Mouse (Mus musculus) heart, embryonic 13.5 days (tissue): ENCODE data around the gene Kctd2. TPM values are rescaled to one million over a fixed set of nuclear protein-coding genes. Genes with fewer than 3 reads are reported as not detected.
"Not testable (repeated sequence)": the region's sequence is repeated elsewhere in the genome, so short reads cannot be mapped to it uniquely, and the experiment has no call there.

Experiments used
- ATAC-seq: fragments of 200-750 bp; cut with Nextera tagmentation; 2 replicates; pipeline ENCODE4 v1.8.0; 2017; ENCODE audit warnings: moderate TSS enrichment; ENCODE audit not compliant: insufficient number of reproducible peaks, low FRiP score, low TSS enrichment; ENCODE audit errors: extremely low read depth
- H3K27ac ChIP-seq: fragments of 300-500 bp; sonication (generic); replicated peaks from 2 replicates; pipeline ENCODE4 v1.5.1; 2015; ENCODE audit warnings: moderate library complexity, mild to moderate bottlenecking, inconsistent platforms
- H3K27me3 ChIP-seq: fragments of 300-500 bp; sonication (generic); replicated peaks from 2 replicates; pipeline ENCODE4 v1.6.1; 2015; ENCODE audit warnings: mild to moderate bottlenecking, inconsistent platforms
- H3K36me3 ChIP-seq: fragments of 300-500 bp; sonication (generic); 2 replicates; pipeline ENCODE4 v1.6.1; 2015; ENCODE audit warnings: mild to moderate bottlenecking, inconsistent platforms
- H3K4me1 ChIP-seq: fragments of 300-500 bp; sonication (generic); 2 replicates; pipeline ENCODE4 v1.6.1; 2015; ENCODE audit warnings: inconsistent platforms
- H3K4me2 ChIP-seq: fragments of 300-500 bp; sonication (generic); 2 replicates; pipeline ENCODE4 v1.6.1; 2015; ENCODE audit warnings: inconsistent platforms, mild to moderate bottlenecking, moderate library complexity
- H3K4me3 ChIP-seq: fragments of 300-500 bp; sonication (generic); 2 replicates; pipeline ENCODE4 v1.5.1; 2015; ENCODE audit warnings: moderate library complexity, mild to moderate bottlenecking, inconsistent platforms
- H3K9ac ChIP-seq: fragments of 300-500 bp; sonication (generic); 2 replicates; pipeline ENCODE4 v1.6.1; 2015; ENCODE audit warnings: inconsistent platforms, mild to moderate bottlenecking, moderate library complexity
- H3K9me3 ChIP-seq: fragments of 300-500 bp; sonication (generic); 2 replicates; pipeline ENCODE4 v1.6.1; 2016; ENCODE audit warnings: inconsistent platforms
- WGBS: fragments of 180-500 bp; shearing (Covaris S2); methylation state at CpG from one replicate; pipeline ENCODE4 v1.1.7; 2015; ENCODE audit warnings: mixed read lengths; 5-methylcytosine and 5-hydroxymethylcytosine counted together
- polyA plus RNA-seq: library from polyadenylated mRNA; unstranded; fragments of >200 nt; fragmentation: Nextera tagmentation; extraction: Ambion mirVana; gene quantifications from 2 replicates; pipeline ENCODE4 v1.2.1, GENCODE M21; 2015

Gene Kctd2
- polyA plus RNA-seq, 1 experiment from 2014 or later, result 8.8 TPM

GRCm38 (mm10) chr11:115441417-115441816, 21.5 kb downstream of the Kctd2 start:
- H3K4me1 ChIP-seq, result peaks cover 4% of the 10 kb centered on the region
- H3K27me3 ChIP-seq, result peaks cover 16% of the 10 kb centered on the region; the same call in 1 of the 2 replicates
- WGBS, result 36% methylated on average over 15 of the region's 15 CpGs
- H3K4me2 ChIP-seq, result no peak overlapping the region
- H3K9ac ChIP-seq, result no peak overlapping the region; the same call in 1 of the 2 replicates
- H3K9me3 ChIP-seq, result peaks cover 6% of the 10 kb centered on the region; the same call in 1 of the 2 replicates
- H3K4me3 ChIP-seq, result no peak overlapping the region
- no peaks in the 10 kb centered on the region for H3K36me3 ChIP-seq
- H3K27ac ChIP-seq, result no peak overlapping the region
- ATAC-seq, result no peak

GRCm38 (mm10) chr11:115446906-115447305, 27.0 kb downstream of the Kctd2 start:
- Histone ChIP-seq H3K9me3 (no peaks in the 10 kb centered on the region), H3K4me2 (peak overlapping the region; percentile 37), H3K27me3 (peaks cover 9% of the 10 kb centered on the region; the same call in 1 of the 2 replicates), H3K4me3 (no peak overlapping the region), H3K9ac (peak overlapping the region; percentile 59), H3K27ac (peak overlapping the region; percentile 75), H3K36me3 (no peaks in the 10 kb centered on the region), H3K4me1 (peaks cover 24% of the 10 kb centered on the region)
- no peak for ATAC-seq
- 5% methylated on average over 3 of the region's 3 CpGs for WGBS

DNA sequence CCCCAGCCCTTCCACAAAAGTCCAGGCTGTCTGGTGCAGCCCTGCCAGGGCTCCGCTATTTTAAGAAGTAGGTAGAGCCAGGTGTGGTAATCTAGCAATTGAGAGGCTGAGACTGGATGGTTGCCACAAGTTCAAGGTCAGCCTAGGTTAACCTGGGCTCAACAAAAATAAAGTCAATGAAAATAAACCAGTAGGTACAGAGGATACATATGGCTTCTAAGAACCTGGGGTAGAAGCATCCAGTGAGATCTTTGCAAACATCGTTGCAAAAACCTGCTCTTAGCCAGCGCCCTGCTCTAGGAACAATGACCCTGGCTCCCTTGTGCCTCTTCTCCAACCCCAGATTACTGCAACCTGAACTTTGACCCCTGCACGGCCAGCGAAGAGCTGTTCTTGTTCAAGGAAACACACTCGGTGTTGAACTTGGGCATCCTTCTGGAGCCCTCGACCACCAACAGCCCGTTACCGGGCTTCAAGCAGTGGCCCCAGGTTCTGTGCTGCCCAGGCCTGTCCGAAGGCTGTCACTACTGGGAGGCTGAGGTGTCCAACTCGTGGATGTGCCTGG, 27.5 kb downstream of the Kctd2 start:
- Histone ChIP-seq H3K4me2 (peak overlapping the region; percentile 37), H3K4me3 (no peak overlapping the region), H3K9ac (no peak overlapping the region; the same call in 1 of the 2 replicates), H3K27me3 (peaks cover 4% of the 10 kb centered on the region; the same call in 1 of the 2 replicates), H3K27ac (peak overlapping the region; percentile 75), H3K9me3 (no peaks in the 10 kb centered on the region), H3K4me1 (peaks cover 24% of the 10 kb centered on the region), H3K36me3 (no peaks in the 10 kb centered on the region)
- WGBS, result 73% methylated on average over 11 of the region's 11 CpGs
- ATAC-seq, result no peak

- Histone ChIP-seq H3K9me3 (no peaks in the 10 kb centered on the region), H3K9ac (no peak overlapping the region), H3K27me3 (peaks cover 4% of the 10 kb centered on the region; the same call in 1 of the 2 replicates), H3K4me1 (peaks cover 24% of the 10 kb centered on the region), H3K4me2 (no peak overlapping the region), H3K27ac (no peak overlapping the region), H3K4me3 (no peak overlapping the region), H3K36me3 (no peaks in the 10 kb centered on the region)
- WGBS, result 85% methylated on average over 16 of the region's 16 CpGs
- no peak for ATAC-seq
Observed at GRCm38 (mm10) chr11:115448075-115448474, 28.1 kb downstream of the Kctd2 start.

DNA sequence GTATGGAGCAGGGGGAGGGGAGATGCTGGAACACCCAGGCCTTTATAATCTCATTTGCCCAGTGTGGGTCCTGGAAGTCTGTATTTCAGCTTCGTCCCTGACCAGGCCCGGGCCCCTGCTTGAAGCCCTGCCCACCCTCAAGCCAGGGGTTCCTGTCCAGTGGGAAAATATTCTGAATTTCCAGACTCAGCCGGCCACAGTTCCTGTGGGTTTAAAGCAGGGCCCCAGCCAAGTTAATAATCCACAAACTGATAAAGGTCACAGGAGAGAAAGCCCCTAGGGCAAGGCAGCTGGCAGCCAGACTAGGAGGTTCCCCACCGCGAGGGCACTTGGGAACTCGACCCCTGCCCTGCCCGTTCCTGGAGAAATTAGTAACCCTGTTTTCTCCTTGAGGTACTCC, 29.1 kb downstream of the Kctd2 start:
- no peak for ATAC-seq
- Histone ChIP-seq H3K27me3 (peaks cover 4% of the 10 kb centered on the region; the same call in 1 of the 2 replicates), H3K27ac (no peak overlapping the region), H3K4me3 (no peak overlapping the region), H3K9me3 (no peaks in the 10 kb centered on the region), H3K4me1 (peaks cover 24% of the 10 kb centered on the region), H3K9ac (no peak overlapping the region), H3K36me3 (no peaks in the 10 kb centered on the region), H3K4me2 (no peak overlapping the region)
- WGBS, result 55% methylated on average over 7 of the region's 7 CpGs

GRCm38 (mm10) chr11:115450176-115450575, 30.2 kb downstream of the Kctd2 start:
- WGBS, result 86% methylated on average over 7 of the region's 7 CpGs
- no peaks in the 10 kb centered on the region for H3K36me3 ChIP-seq
- no peak overlapping the region for H3K27ac ChIP-seq
- H3K4me2 ChIP-seq, result no peak overlapping the region
- peaks cover 3% of the 10 kb centered on the region; the same call in 1 of the 2 replicates for H3K27me3 ChIP-seq
- H3K4me3 ChIP-seq, result no peak overlapping the region
- no peak overlapping the region for H3K9ac ChIP-seq
- ATAC-seq, result no peak
- H3K4me1 ChIP-seq, result peaks cover 24% of the 10 kb centered on the region
- H3K9me3 ChIP-seq, result no peaks in the 10 kb centered on the region

DNA sequence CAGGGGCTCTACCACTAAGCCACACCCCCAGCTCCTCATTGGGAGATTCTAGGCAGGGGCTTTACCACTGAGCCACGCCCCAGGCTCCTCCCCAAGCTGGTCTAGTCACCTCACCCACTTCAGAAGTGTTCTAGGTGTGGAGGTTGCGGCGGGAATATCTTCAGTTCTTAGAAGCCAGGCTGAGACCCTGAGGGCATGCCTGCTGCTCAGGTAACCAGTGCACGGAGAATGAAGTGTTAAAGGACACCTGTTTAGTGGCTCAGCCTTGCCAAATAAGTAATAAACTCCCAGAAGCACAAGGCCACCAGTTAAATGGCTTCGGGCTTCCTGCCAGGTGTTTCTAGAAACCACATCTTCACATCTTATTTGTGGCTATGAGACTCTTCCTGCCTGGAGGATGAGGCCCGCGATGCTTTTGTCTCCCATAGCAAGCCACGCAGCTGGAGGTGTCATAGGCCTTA, 31.9 kb downstream of the Kctd2 start:
- Histone ChIP-seq H3K9ac (no peak overlapping the region), H3K27me3 (no peaks in the 10 kb centered on the region), H3K4me1 (peaks cover 18% of the 10 kb centered on the region), H3K27ac (no peak overlapping the region), H3K4me2 (no peak overlapping the region), H3K36me3 (no peaks in the 10 kb centered on the region), H3K9me3 (no peaks in the 10 kb centered on the region), H3K4me3 (no peak overlapping the region)
- WGBS, result 82% methylated on average over 8 of the region's 8 CpGs
- no peak for ATAC-seq

- no peak overlapping the region for H3K4me2 ChIP-seq
- H3K27me3 ChIP-seq, result no peaks in the 10 kb centered on the region
- H3K4me3 ChIP-seq, result no peak overlapping the region
- H3K27ac ChIP-seq, result no peak overlapping the region
- no peaks in the 10 kb centered on the region for H3K36me3 ChIP-seq
- ATAC-seq, result no peak
- no peak overlapping the region for H3K9ac ChIP-seq
- peaks cover 18% of the 10 kb centered on the region for H3K4me1 ChIP-seq
- 80% methylated on average over 7 of the region's 7 CpGs for WGBS
- H3K9me3 ChIP-seq, result no peaks in the 10 kb centered on the region
Observed at GRCm38 (mm10) chr11:115452281-115452860, 32.4 kb downstream of the Kctd2 start.

DNA sequence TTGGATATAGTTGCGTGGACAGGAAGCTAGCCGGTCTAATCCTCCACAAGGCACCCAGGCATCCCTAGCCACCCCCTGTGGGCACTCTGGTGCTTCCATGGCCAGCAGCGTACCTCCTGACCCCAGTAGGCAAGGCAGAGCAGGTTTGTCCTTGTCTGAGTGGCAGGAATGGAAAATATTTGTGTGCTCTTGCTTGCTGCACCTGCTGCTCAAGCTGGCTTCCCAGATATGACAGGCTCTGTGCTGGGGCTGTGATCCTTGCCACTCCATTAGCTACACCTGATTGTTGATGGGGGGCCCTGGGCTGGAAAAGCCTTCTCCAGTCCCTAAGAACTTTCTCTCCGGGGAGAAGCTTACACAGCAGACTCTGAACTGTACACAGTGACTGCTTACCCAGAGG, 33.4 kb downstream of the Kctd2 start:
- H3K4me2 ChIP-seq, result no peak overlapping the region
- H3K27ac ChIP-seq, result no peak overlapping the region
- no peak overlapping the region for H3K4me3 ChIP-seq
- peaks cover 19% of the 10 kb centered on the region for H3K4me1 ChIP-seq
- no peaks in the 10 kb centered on the region for H3K36me3 ChIP-seq
- 54% methylated on average over 4 of the region's 4 CpGs for WGBS
- ATAC-seq, result no peak
- H3K9me3 ChIP-seq, result no peaks in the 10 kb centered on the region
- H3K27me3 ChIP-seq, result no peaks in the 10 kb centered on the region
- H3K9ac ChIP-seq, result no peak overlapping the region

DNA sequence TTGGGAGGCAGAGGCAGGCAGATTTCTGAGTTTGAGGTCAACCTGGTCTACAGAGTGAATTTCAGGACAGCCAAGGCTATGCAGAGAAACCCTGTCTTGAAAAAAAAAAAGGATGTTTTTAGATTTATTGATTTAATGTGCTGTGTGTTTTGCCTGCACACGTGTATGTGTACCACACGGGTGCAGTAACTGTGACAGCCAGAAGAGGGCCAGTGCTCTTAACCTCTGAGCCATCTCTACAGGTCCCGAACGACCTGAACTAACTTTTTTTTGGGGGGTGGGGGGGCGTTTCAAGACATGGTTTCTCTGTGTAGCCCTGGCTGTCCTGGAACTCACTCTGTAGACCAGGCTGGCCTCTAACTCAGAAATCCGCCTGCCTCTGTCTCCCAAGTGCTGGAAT, 34.9 kb downstream of the Kctd2 start:
- not testable (repeated sequence) for H3K9me3 ChIP-seq, H3K36me3 ChIP-seq, H3K4me3 ChIP-seq, ATAC-seq, H3K9ac ChIP-seq, H3K27me3 ChIP-seq, H3K27ac ChIP-seq, H3K4me2 ChIP-seq
- peaks cover 11% of the 10 kb centered on the region for H3K4me1 ChIP-seq
- WGBS, result 86% methylated on average over 6 of the region's 6 CpGs

GRCm38 (mm10) chr11:115455619-115456018, 35.7 kb downstream of the Kctd2 start:
- H3K27me3 ChIP-seq, result no peaks in the 10 kb centered on the region
- H3K4me2 ChIP-seq, result no peak overlapping the region
- H3K9ac ChIP-seq, result no peak overlapping the region
- H3K9me3 ChIP-seq, result no peaks in the 10 kb centered on the region
- H3K4me3 ChIP-seq, result no peak overlapping the region
- no peak overlapping the region for H3K27ac ChIP-seq
- WGBS, result 84% methylated on average over 15 of the region's 15 CpGs
- no peak for ATAC-seq
- H3K4me1 ChIP-seq, result peaks cover 11% of the 10 kb centered on the region
- no peaks in the 10 kb centered on the region for H3K36me3 ChIP-seq

DNA sequence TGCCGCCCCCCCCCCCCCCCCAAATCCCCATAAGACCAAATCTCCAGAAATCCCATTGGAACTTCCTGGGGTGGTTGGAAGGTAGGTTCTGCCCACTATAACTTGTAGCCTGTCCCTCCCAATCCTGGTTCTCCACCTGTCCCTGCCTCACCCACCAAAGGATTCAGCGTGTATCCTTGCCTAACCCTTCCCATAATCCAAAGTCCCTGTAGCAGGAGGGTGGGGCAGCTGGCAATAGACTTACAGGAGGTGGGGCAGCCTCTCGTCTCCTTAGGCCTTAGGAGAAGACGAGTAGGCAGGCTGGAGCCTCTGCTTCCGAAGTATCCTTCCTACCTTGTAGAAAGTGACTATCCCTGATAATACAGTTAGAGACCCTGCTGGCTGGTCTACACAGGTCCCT, 36.3 kb downstream of the Kctd2 start:
- H3K27ac ChIP-seq, result no peak overlapping the region
- H3K4me3 ChIP-seq, result no peak overlapping the region
- no peaks in the 10 kb centered on the region for H3K36me3 ChIP-seq
- H3K27me3 ChIP-seq, result no peaks in the 10 kb centered on the region
- H3K9me3 ChIP-seq, result no peaks in the 10 kb centered on the region
- WGBS, result 91% methylated on average over 5 of the region's 5 CpGs
- H3K9ac ChIP-seq, result no peak overlapping the region
- no peak overlapping the region for H3K4me2 ChIP-seq
- H3K4me1 ChIP-seq, result peaks cover 11% of the 10 kb centered on the region
- no peak for ATAC-seq
